Mouse (Mus musculus) hindbrain, embryonic 10.5 days (tissue): ENCODE measurements at regions not wholly inside any gene's neighbourhood (a gene's known extent, or its start where the extent isn't known, plus 50 kb on each side); places are given as distances from the start of the nearest gene placed in this dataset.
"Not testable (repeated sequence)": the region's sequence is repeated elsewhere in the genome, so short reads cannot be mapped to it uniquely, and the experiment has no call there.

Source experiments
- DNase-seq: peaks from one replicate; pipeline ENCODE4 v3.0.0-alpha.2; 2017; ENCODE audit warnings: low spot score
- H3K27ac ChIP-seq: fragments of 300-500 bp; sonication (generic); 2 replicates; pipeline ENCODE4 v1.5.1; 2016; ENCODE audit warnings: mild to moderate bottlenecking, moderate library complexity
- H3K27me3 ChIP-seq: fragments of 300-500 bp; sonication (generic); 2 replicates; pipeline ENCODE4 v1.6.1; 2016; ENCODE audit warnings: mild to moderate bottlenecking; ENCODE audit not compliant: poor library complexity, insufficient read depth, severe bottlenecking
- H3K36me3 ChIP-seq: fragments of 300-500 bp; sonication (generic); 2 replicates; pipeline ENCODE4 v1.6.1; 2016; ENCODE audit warnings: mild to moderate bottlenecking, moderate library complexity
- H3K4me1 ChIP-seq: fragments of 300-500 bp; sonication (generic); replicated peaks from 2 replicates; pipeline ENCODE4 v1.6.1; 2016; ENCODE audit warnings: mild to moderate bottlenecking
- H3K4me3 ChIP-seq: fragments of 300-500 bp; sonication (generic); 2 replicates; pipeline ENCODE4 v1.5.1; 2016; ENCODE audit warnings: mild to moderate bottlenecking, moderate library complexity
- H3K9me3 ChIP-seq: fragments of 300-500 bp; sonication (generic); 2 replicates; pipeline ENCODE4 v1.6.1; 2016; ENCODE audit warnings: mild to moderate bottlenecking, moderate library complexity
- WGBS: fragments of 180-500 bp; shearing (Covaris S2); methylation state at CpG from one replicate; pipeline ENCODE4 v1.1.7; 2016; 5-methylcytosine and 5-hydroxymethylcytosine counted together

GRCm38 (mm10) chr14:53621376-53621775, 632.5 kb downstream of the Dad1 start:
- 59% methylated on average over 4 of the region's 4 CpGs for WGBS
- H3K27ac ChIP-seq, H3K4me3 ChIP-seq, H3K36me3 ChIP-seq, DNase-seq, H3K27me3 ChIP-seq, H3K9me3 ChIP-seq, H3K4me1 ChIP-seq: not testable (repeated sequence)

DNA sequence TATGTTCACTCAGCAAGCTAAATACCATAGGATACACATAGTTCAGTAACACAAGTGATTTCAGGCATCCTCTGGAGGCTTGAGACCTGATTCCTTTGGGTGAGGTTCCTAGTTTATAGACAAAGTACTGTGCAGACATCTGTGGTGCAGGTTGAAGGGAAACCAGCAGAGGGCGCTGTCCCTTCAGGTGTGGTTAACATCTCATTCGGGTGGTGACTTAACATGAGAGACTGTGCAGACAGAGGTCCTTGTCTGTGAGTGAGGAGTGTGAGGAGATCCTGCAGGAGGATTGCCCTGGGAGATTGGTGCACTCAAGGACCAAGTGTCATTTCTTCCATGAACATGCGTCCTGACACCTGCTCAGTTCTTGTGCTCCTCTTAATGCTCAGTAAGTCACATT, 637.8 kb downstream of the Dad1 start:
- not testable (repeated sequence) for H3K9me3 ChIP-seq, H3K27me3 ChIP-seq, DNase-seq, H3K36me3 ChIP-seq, H3K4me1 ChIP-seq, H3K4me3 ChIP-seq, H3K27ac ChIP-seq
- WGBS: 46% methylated on average over 3 of the region's 3 CpGs

GRCm38 (mm10) chr14:53614341-53614740, 639.6 kb downstream of the Dad1 start:
- H3K36me3 ChIP-seq: no peaks in the 10 kb centered on the region
- DNase-seq: no peak
- H3K27ac ChIP-seq: no peak overlapping the region
- no peaks in the 10 kb centered on the region for H3K4me1 ChIP-seq
- H3K4me3 ChIP-seq: no peak overlapping the region
- H3K27me3 ChIP-seq: no peaks in the 10 kb centered on the region
- H3K9me3 ChIP-seq: no peaks in the 10 kb centered on the region

- 60% methylated on average over 3 of the region's 3 CpGs for WGBS
- H3K4me3 ChIP-seq: not testable (repeated sequence)
These were observed 654.6 kb downstream of the Dad1 start for GRCm38 (mm10) chr14:53599299-53599698.

GRCm38 (mm10) chr14:53597287-53597686, 656.6 kb downstream of the Dad1 start:
- DNase-seq, H3K4me3 ChIP-seq, H3K4me1 ChIP-seq, H3K27me3 ChIP-seq, H3K9me3 ChIP-seq, H3K36me3 ChIP-seq, H3K27ac ChIP-seq: not testable (repeated sequence)

More at GRCm38 (mm10) chr14:53599299-53599698, 654.6 kb downstream of the Dad1 start:
- not testable (repeated sequence) for H3K27me3 ChIP-seq, H3K27ac ChIP-seq, H3K36me3 ChIP-seq, DNase-seq, H3K9me3 ChIP-seq, H3K4me1 ChIP-seq

DNA sequence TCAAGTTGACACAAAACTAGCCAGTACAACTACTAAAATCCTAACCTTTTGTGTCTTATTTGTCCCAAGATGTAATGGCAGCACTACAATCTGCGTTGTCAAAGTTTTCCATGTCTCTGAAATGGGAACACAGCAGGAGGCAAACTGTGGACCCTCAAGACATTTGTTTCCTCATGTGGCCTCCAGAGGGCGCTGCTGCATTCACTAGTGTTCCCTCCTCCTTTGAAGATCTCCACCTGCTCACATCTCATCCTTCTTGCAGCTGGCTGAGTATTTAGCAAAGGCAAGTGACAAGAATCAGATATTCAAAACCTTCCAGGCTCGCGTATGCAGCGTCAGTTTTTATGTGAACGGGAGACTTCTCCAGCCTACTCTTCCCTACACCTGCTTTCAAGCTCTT, 663.3 kb downstream of the Dad1 start:
- not testable (repeated sequence) for DNase-seq, H3K27ac ChIP-seq, H3K27me3 ChIP-seq, H3K4me3 ChIP-seq, H3K36me3 ChIP-seq, H3K9me3 ChIP-seq, H3K4me1 ChIP-seq
- 43% methylated on average over 6 of the region's 6 CpGs for WGBS

GRCm38 (mm10) chr14:53582528-53582927, 671.4 kb downstream of the Dad1 start:
- not testable (repeated sequence) for DNase-seq, H3K36me3 ChIP-seq, H3K4me3 ChIP-seq, H3K4me1 ChIP-seq, H3K27ac ChIP-seq, H3K27me3 ChIP-seq, H3K9me3 ChIP-seq
- 93% methylated on average over 6 of the region's 6 CpGs for WGBS

GRCm38 (mm10) chr14:53581734-53582133, 672.2 kb downstream of the Dad1 start:
- not testable (repeated sequence) for DNase-seq, H3K9me3 ChIP-seq, H3K27ac ChIP-seq, H3K27me3 ChIP-seq, H3K36me3 ChIP-seq, H3K4me1 ChIP-seq, H3K4me3 ChIP-seq
- WGBS: 64% methylated on average over 3 of the region's 3 CpGs

DNA sequence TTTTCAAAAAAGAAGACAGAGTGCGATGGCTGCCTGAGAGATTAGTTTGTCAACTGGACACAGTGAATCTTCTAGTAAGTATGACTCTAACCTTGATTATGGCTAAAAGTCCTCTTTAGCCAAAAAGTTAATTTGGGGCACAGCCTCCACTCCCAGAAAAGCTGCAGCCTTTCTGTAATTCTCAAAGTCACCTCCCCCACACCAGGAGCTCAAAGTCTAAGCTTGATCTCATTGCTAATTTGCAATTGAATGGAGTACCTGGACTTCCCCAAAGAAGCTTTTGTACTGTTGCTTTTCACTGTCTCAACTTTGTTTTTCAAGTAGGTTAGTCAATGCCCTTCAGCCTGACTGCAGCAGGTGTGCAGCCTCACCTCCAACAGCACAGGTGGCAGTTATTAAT, 677.0 kb downstream of the Dad1 start:
- H3K27ac ChIP-seq, H3K27me3 ChIP-seq, H3K4me1 ChIP-seq, DNase-seq, H3K4me3 ChIP-seq, H3K36me3 ChIP-seq: not testable (repeated sequence)
- WGBS: 96% methylated on average over 1 of the region's 1 CpGs
- H3K9me3 ChIP-seq: peaks cover 23% of the 10 kb centered on the region

DNA sequence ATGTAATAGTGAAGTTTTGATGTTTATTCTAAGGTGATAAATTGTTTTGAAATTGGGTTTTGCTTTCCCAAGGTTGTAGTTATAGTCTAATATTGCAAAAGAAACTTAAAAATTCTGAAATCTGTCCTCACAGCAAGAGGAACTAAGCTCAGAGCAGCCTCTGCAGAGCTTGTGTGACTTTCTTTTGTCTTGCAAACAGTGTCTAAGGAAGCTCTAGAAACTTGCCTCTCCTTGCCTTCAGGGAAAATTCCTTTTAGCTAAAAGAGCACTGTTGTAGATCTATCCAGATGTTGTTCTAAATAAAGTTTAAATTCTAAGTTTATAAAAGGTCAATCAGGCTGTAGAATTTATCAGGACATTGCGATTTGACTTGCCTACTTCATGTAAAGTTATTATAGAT, 681.2 kb downstream of the Dad1 start:
- not testable (repeated sequence) for H3K4me3 ChIP-seq, H3K4me1 ChIP-seq, H3K36me3 ChIP-seq, DNase-seq, H3K27me3 ChIP-seq, H3K27ac ChIP-seq
- H3K9me3 ChIP-seq: peaks cover 23% of the 10 kb centered on the region
- 83% methylated on average over 1 of the region's 1 CpGs for WGBS

DNA sequence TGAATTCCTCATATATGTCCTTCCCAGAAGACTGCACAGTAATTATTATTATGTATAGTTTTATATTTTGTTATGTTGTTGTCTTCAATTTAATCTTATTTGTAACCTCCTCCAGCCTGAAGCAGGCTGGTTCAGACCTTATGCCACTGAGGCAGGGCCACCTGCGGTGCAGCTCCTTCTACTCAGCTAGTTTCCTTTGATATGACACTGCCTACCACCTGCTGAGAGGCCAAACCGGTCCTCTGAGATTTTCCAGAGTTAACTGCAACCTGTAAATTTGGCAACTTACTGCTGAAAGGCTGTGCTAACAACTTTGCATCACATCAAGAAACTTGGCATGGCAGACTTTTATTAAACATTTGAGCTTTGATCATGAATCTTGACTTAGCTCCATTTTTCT, 691.3 kb downstream of the Dad1 start:
- DNase-seq: no peak
- H3K36me3 ChIP-seq: no peaks in the 10 kb centered on the region
- no peaks in the 10 kb centered on the region for H3K27me3 ChIP-seq
- no peaks in the 10 kb centered on the region for H3K9me3 ChIP-seq
- no peaks in the 10 kb centered on the region for H3K4me1 ChIP-seq
- H3K27ac ChIP-seq: no peak overlapping the region
- H3K4me3 ChIP-seq: no peak overlapping the region
- WGBS: 37% methylated on average over 2 of the region's 2 CpGs

GRCm38 (mm10) chr14:53560146-53560545, 693.8 kb downstream of the Dad1 start:
- H3K4me3 ChIP-seq, H3K27me3 ChIP-seq, H3K27ac ChIP-seq, DNase-seq, H3K36me3 ChIP-seq, H3K9me3 ChIP-seq, H3K4me1 ChIP-seq: not testable (repeated sequence)
- WGBS: 83% methylated on average over 5 of the region's 5 CpGs

GRCm38 (mm10) chr14:53559386-53559920, 694.5 kb downstream of the Dad1 start:
- not testable (repeated sequence) for H3K27ac ChIP-seq, DNase-seq, H3K4me3 ChIP-seq, H3K9me3 ChIP-seq, H3K4me1 ChIP-seq, H3K36me3 ChIP-seq, H3K27me3 ChIP-seq

DNA sequence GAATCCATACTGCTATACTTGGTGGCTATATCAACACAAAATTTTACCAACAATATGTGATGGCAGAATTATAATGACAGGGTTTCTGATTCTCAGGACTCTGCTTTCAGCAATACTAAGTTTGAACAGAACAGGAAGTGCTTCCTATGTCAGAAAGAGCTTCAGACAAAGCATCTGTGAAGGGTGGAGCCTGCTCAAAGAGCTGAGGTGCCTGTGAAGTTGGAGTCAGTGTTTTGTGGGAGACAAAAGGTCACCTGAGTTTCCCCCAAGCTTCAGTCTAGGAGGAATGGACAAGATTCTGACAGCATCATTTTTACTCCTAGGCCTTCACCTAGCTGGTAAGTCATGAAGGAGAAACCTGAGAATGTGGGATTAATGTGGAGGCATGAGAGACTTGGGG, 700.1 kb downstream of the Dad1 start:
- no peaks in the 10 kb centered on the region for H3K4me1 ChIP-seq
- DNase-seq: no peak
- no peak overlapping the region for H3K27ac ChIP-seq
- H3K36me3 ChIP-seq: no peaks in the 10 kb centered on the region
- H3K27me3 ChIP-seq: no peaks in the 10 kb centered on the region
- no peak overlapping the region for H3K4me3 ChIP-seq
- H3K9me3 ChIP-seq: no peaks in the 10 kb centered on the region
